Mouse (Mus musculus): ENCODE data around the gene Ltb4r2.
A peak's percentile ranks its signal among the peaks of the same experiment; 100 is the strongest.

The Ltb4r2 gene

DNA sequence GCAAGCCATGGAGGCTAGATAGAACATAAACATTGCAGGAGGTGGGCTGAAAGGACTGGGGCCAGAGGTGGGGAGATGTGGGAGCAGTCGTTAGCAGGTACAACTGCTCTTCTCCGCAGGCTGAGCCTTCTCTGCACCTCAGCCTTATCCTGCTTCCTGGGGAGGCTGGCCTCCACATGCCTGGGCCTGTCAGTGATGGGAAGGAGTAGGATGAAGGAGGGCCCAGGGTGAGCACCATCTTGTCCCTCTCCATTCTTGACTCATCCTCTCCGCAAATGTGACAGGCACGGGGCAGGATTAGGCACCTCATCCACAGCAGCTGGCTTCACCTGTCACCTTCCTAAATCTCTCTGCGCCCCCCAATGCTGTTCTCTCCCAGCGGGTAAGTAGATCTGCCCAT is at the start of gene Ltb4r2:
TSS of gene Ltb4r2 (plus strand) at position 266 of the 400 bp plus-strand sequence.
- DNase-seq, result no peak

DNA sequence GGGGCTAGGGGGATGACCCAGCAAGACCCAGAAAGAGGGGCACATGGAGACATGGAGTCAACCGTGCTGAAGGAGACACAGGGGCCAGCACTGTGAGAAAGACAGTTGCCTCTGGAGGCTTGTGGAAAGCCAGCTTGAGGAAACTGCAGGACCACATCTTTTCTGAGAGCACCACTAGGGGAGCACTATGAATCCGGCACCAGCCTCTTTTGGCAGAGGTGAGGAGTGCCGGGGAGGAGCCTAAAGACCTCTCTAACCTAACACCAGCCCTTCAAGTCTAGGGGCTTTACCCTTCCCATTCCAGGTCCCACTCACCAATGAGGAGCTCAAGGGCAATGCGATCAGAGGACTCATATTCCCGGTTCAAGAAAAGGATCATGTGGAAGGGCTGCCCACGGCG is 49.4 kb upstream of the Ltb4r2 start:
- no peak for DNase-seq

DNA sequence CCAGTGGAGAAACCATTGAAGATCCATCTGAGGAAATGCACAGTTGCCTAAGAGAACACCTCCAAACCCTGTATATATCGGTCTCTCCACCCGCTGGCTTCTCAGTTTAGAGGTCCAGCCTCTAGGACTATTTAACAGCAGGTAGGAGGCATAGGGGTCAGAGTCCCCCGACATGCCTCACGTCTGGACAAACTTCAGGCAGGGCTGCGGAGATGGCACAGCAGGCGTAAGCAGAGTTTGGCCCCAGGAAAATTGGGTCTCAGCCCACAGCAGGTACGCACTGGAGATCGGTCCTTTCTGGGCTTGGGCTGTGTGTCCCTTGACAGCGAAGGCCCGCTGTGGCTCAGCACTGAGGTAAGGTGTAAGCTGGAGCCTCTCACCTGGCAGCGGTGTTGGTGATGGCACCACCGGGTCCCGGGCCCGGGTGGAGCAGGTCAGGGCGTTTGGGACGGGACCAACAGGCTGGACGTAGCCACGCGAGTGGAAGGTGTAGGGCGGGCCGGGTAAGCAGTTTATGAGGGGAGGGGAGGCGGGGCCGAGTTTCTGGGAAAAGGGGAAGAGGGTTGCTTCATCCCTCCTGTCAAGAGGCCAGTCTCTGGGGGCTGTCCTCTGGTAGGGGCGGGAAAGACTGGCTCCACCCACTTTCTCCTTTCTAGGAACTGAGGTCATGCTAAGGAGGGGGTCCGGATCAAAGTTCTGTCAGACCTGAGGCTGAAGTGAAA is 48.1 kb upstream of the Ltb4r2 start:
- DNase-seq, result no peak

DNA sequence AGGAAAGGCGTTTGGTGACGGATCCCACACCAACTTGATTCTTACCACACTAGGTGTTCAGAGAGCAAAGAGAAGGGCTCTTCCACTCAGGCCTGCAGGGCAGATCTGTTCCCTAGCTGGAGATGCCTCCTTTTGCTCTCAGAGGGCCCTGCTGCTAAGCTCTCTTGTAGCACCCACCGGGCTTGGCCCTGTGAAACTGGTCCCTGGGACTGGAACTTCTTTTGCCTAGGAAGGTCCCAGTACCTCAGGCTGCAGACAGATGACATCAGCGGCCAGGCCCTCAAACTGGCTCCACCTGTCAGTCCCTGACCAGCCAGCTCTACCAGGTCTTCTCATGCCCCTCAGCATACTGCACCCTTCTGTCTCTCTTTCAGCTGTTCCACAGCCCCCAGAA is 47.5 kb upstream of the Ltb4r2 start, which contains the start of gene Tgm1:
TSS of gene Tgm1 (minus strand) at position 198 of the 394 bp plus-strand sequence.
- no peak for DNase-seq

DNA sequence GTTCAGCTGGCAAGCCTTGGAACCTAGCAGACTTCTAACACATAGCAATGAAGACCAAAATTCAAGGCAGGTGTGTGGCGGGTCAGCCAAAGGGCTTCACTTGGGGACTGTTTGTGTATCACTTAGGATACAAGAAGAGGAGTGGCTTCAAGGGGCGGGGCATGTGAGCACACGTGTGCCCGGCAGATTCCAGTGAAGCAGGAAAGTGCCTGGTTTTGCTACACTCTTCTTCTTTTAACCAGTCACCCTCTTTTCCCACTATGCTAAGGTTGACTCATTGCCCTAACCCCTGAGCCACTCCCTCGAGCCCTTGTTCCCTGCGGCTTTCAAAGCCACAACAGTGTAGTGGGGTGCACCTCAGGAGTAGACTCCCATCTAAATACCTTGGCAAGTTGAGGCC is 46.3 kb upstream of the Ltb4r2 start:
- DNase-seq, result no peak

DNA sequence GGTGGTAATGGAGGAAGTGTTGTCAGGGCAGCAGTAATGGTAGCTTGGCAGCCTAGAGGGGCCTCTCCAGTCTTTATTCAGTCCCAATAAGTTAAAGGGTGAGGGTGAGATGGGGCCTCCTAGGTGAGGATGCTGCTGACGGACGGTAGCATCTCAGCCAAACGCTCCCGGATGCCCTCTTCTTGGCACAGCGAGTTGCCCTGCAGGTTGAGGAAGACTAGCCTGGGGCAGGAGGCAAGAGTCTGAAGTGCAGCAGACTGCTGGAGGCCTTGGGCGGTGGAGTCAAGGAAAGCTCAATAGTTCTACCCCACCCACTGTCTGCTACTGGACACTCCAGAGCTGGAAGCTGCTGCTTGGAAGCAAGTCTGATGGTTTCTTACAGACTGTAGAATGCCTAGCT is 45.0 kb upstream of the Ltb4r2 start:
- DNase-seq, result no peak

DNA sequence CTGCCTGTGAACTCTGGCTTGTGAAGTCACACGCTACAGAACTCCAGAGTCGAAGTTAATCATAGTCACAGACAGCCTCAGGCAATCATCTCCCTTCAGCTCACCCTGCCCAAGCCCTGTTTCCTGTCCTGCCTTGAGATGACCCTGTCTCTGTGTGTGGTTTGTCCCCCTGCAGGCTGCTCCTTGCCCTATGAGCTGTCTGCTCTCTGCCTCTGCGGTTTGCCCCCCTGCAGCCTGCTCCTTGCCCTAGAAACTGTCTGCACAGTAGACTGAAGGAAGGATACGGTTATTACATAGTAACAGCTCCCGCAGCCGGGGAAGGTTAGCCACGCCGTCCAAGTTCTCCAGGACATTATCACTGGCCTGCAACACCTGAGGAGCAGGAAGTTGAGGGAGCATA is 44.3 kb upstream of the Ltb4r2 start:
- DNase-seq, result no peak

DNA sequence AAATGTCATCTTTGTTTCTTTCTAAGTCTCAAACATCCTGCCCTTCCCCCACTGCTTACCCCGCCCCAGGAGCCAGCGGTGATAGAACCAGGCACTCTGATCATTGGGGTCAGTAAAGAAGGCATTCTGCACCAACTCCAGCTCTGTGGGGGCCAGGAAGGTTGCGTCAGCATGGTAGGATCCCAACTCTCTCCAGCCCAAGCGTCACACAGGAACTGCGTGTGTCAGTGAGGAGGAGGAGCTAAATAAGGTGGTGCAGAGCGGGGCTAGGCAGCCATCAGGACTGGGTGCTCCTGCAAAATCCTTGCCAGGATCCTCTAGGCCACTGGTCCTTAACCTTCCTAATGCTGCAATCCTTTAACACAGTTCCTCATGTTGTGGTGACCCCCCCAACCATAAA is 41.5 kb upstream of the Ltb4r2 start:
- no peak for DNase-seq

DNA sequence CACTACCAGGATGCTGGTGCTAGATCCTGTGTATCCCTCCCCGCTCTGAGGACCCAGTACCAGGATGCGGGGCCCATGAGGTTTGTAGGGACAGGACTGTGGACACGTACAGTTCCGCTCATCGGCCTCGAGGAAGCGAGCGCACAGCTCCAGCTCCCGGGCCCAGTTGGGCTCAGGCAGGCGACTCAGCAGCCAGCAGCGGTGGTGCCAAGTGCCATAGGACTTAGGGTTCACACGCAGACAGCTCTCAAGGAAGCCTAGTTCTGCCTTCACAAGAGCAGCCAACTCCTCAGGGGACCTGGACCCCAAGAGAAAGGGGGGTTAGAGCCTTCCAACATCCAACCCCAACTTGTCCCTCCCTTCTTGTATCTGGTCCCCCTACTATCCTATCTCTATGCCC is 40.6 kb upstream of the Ltb4r2 start:
- DNase-seq, result no peak

DNA sequence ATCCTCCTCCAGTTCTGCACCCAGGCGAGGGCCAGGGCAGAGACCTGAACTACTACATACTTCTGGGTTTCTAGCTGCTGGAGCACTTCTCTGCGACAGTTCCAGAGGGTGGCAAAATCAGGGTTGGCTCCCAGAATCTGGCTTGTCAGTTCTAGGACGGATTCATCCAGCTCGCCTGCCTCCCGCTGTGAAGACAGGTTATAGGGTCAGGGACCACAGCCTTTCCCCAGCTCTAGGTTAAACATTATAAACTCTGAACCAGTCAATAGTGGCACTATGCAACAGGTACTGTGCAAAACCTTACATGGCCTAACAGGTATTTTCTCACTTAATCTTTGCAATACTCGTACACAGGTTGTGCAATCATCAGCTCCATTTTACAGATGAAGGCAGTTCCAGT is 40.2 kb upstream of the Ltb4r2 start:
- no peak for DNase-seq

DNA sequence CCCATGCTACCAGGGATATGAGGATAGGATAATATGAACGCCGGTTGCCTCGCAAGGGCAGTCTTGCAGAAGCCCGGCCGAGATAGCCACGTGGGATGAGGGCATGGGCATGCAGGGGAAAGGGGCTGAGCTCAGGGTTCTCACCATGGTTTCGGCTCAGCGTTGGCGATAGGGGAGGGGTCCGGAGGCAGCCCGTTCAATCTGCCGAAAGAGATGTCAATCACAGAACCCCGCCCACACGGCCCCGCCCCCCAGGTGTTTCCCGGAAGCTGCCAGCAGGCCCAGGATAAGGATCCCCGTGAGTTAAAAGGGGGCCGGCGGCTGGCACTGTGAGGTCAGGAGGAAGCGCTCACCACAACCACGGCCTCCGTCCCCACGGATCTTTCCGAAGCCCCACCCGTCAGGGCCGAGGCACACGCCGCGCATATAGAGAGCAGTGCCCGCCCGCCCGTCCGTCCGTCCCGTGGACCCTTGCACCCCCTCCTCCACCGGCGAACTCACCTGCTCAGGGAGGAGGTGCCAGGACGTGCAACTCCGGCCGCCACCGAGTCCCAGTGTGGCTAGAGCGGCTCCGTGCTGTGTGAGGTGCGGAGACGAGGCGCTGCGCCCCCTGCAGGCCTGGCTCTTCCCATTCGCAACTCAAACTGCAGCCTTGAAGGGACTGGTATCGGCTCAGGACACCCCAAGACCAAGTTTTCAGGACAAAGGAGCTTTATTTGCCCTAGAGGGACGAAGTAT is 39.4 kb upstream of the Ltb4r2 start, which contains the start of gene Rabggta:
TSS of gene Rabggta (minus strand) at position 564 of the 738 bp plus-strand sequence.
- DNase-seq, result peak; percentile 99

DNA sequence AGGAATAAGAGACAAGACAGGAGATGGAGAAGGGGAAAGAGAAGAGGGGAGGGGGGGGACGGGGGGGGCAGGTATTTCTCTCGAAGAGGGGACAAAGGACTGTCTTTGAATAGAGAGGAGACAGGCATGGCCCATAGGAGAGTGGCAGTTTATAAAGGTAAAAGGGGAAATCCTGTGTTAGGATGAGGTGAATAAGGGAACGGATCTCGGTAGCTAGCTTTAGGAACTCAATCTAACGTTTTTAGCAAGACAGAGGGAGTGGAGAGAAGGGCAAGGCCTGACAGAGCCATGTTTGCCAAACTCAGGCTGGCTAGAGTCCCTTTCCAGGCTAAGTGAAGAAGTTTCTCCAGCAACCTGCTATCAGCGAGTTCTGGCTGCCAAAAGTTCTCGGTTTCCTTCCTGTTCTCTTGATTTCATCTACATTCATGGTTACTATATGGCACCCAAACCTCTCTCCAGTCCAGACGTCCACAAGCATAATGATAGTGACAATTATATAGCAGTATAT is 38.7 kb upstream of the Ltb4r2 start:
- no peak for DNase-seq

DNA sequence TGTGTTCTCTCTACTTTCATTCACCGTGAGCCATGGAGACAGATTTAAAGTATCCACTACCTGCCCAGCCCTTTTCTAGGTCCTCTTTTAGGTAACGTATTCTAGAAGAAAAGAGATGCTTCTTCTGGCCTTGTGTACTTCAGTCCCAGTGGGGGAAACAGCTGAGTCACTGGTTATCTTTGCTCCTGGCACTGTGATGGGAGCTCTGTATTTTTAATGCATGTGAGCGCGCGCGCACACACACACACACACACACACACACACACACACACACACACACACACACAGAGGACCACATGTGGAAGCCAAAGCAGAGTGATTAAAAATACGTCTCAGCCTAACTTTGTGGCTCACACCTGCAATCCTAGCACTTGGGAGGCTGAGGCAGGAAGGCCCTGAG is 37.8 kb upstream of the Ltb4r2 start:
- no peak for DNase-seq

DNA sequence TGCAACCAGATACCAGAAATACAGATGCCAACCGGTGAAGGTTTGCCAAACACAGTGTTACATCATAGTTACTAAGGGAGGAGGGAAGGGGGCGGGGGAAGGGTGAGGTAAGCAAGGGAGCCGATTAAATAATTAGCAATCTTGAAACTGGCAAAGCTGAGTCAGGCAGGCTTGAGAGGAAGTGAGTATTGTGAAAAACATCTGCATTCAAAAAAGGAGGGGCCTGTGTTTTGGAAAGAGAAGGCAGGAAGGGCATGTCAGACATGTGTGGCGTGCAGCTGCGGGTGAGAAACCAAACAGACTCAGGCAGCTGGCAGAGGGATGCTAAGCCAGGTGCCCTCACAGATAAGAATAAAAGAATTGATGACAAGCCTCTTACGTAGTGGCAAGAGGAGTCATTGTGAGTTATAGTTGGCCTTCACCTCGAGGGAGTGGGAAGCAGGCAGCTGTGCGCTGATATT is 36.8 kb upstream of the Ltb4r2 start:
- peak; percentile 72 for DNase-seq

DNA sequence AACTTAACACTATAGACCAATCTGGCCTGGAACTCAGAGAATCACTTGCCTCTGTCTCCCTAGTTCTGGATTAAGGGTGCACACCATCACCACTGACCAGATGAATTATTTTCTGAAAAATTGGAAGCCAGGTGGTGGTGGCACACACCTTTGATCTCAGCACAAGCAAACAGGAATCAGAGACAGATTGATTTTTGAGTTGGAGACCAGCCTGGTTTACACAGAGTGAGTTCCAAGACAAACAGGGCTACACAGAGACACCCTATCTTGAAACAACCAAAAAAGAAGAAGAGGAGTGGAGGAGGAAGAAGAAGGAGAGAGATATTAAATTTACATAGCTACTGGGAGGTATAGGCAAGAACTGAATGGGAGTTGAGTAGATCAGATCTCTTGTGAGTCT is 35.0 kb upstream of the Ltb4r2 start:
- no peak for DNase-seq

DNA sequence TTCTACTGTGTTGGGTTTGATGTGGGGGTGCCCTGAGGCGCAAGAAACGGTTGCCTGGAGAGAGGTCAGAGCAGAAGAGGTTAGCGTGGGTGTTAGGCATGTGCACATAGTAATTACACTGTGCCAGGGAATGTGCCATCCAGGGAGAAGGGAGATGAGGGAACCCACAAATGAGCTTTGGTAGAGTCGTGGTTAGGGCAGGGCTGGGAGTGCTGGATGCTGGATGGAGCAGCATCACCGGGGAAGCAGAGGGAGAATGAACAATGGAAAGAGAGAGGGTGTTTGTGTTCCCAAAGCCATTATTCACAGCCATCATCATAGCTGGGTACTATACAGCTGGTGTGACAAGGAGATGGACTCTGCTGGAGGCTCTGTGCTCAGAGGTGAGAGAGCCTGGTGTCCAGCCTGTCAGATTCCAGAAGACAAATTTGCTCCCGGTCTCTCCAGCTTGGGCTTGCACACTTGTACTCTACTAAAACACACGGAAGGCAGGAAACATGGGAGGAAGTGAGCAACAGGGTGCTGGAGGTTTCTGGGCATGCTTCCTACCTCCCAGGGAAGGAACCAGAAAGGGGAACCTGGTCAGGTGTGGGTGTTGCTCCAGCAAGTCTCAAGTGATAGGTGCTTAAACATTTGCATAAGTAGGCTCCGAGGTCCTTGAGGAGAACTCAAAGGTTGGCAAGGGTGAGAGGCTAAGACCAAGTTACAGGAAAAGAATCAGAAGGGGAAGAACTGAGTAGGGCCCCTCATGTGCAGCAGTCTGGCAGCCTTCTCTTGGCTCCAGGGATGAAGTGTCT is 33.1 kb upstream of the Ltb4r2 start:
- DNase-seq, result no peak

DNA sequence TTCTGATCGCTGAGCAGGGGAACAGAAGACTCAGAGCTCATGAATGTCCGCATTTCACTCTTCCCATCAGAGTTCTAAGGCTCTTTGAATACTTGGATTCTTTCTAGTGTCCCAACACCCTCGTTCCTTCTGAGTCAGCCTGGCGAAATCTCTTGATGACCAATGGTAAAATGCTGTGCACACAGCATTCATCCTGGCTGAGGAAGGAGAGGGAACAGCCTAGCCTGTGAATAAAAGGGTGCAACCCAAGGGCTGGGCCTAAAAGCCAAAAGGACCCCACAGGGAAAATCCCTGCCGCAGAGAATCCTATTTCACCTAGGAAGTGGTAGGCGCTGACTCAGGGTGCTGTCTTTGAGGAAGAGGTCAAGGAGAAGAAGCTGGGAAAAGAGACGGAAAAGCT is 31.1 kb upstream of the Ltb4r2 start:
- no peak for DNase-seq

DNA sequence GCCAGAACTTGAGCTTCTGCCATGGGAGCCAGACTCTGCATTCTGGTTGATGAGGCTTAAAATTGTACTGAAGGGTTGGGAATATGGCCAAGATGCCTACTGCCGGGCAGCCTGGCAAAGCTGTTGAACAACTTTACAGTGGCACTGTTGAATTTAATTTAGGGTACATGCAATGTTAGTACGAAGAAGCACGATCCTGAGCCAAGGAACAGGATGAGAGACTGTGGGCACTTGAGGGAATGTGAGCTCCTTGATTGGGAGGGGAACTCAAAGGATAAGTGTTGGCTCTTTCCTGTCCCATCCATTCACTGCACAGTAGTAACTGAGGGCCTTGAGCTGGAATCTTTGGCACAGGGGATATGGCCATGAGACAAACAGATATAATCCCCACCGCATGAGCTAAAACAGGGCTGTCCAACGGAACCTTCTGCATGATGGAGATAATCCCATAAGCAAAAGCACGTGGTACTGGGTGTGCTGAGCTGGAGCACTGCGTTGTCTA is 30.6 kb upstream of the Ltb4r2 start:
- DNase-seq, result no peak

DNA sequence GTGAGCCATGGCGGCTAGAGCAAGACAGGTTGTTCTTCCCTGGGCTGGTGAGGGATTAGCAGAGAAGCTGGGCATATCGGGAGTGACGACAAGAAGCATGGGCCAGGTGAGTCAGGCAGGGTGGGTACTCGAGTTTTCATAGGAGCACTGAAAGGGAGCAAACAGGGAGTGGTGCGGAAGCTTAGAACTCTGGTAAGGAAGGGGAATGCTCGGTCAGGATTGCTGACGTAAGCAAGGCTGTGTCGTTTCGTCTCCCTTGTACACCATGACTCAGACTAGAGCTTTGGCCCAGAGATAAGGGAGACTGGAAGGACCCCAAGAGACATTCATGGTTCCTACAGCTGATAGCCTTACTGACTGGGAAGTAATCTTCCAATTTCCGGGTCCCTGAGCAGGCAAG is 27.3 kb upstream of the Ltb4r2 start:
- DNase-seq, result no peak

DNA sequence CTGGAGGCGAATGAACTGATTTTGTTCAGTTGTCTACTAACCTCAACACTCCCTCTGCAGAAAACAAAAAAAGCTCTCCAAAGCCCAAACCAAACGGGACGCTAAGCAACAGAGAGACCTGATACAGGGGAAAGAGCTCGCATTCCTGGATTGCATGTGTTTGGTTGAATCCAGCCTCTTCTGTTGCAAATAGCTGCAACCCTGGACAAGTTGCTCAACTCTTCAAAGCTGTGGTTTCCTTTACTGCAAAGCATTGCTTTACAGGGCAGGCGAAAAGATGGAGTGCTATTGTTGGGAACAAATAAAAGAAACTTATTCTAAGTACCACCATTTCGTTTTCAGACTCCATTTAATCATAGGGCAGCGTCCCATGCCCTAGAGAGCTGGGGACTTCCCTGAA is 26.4 kb upstream of the Ltb4r2 start:
- DNase-seq, result no peak

DNA sequence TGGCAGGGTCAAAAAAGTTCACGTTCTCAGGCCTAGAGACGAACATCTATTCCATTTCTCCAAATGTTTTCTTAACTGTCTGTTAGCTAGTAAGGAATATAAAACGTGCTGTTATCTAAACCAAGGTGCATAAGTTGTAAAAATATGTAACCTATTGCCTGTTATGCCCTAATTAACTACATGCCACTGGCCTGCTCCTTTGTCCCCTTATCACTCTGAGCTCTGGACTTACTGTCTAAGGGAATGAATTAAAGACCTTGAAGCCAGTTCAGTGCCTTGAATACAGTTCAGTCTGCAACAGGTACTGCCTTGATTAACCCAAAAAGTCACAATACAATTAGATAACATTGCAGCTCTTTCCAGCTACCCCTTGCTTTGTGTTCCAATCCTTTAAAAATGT is 25.9 kb upstream of the Ltb4r2 start:
- no peak for DNase-seq

DNA sequence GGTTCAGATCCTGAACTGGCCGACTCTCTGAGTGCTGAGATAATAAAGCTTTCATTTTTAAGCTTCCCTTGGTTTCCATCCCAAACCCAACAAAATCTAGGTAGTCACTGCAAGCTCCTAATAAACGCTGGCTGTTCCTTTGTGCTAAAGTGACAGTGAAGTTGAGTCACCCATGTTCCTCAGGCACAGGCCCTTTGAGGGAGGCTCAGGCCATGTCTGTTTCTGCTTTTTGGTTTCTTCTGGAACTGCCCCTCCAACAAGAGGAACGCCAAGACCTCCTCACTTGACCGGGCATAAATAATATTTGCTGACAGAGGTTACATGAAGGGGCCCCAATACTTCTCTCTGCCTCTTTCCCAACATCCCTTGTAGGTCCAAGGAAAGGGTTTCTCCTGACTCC is 25.5 kb upstream of the Ltb4r2 start:
- DNase-seq, result no peak

DNA sequence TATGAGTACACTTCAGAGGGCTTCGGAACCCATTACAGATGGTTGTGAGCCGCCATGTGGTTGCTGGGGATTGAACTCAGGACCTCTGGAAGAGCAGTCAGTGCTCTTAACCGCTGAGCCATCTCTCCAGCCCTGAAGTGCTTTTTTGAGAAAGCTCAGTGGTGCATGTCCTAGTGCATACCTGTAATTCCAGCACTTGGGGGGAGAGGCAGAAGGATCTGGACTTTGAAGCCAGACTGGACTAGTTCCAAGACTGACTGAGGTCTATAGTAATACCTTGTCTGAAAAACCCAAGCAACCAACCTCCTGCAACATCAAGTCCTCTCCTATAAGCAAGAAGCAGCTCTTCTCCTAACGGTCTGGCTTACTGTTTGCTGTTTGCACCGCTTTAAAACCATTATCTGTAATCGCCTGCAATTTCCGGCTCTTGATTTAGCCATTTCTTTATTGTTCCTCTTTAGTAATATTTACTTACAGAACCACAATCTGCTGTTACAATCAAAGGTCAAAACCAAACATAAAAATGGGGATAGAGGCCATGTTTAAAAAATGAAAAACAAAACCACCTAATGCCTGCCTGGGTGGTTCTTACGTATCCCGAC is 24.0 kb upstream of the Ltb4r2 start:
- DNase-seq, result no peak
